Mouse (Mus musculus) left cerebral cortex, adult 9 months (tissue): ENCODE measurements around the gene Gm10570.

Experiments used
- DNase-seq, 2 experiments: peaks; one replicate each; pipeline ENCODE4 v3.0.0; 2022; ENCODE audit warnings: low spot score in 2 of 2

Gene Gm10570

GRCm38 (mm10) chr4:130270611-130271347 is 37.7 kb downstream of the Gm10570 start:
- peak; percentile 15 to 63 for DNase-seq

GRCm38 (mm10) chr4:130270089-130270488 is 38.4 kb downstream of the Gm10570 start:
- peak; percentile 54 to 84 for DNase-seq

- no peak for DNase-seq
Measured at GRCm38 (mm10) chr4:130268736-130269135, 39.7 kb downstream of the Gm10570 start.

GRCm38 (mm10) chr4:130267069-130267468 is 41.4 kb downstream of the Gm10570 start:
- DNase-seq: no peak

- DNase-seq: no peak
Measured at GRCm38 (mm10) chr4:130266601-130267000, 41.9 kb downstream of the Gm10570 start.

- DNase-seq: peak in 1 of 2 experiments; percentile 69
Measured at GRCm38 (mm10) chr4:130264698-130265349, 43.6 kb downstream of the Gm10570 start.

GRCm38 (mm10) chr4:130264131-130264530 is 44.3 kb downstream of the Gm10570 start:
- DNase-seq: no peak

- no peak for DNase-seq
Measured at GRCm38 (mm10) chr4:130260406-130260805, 48.1 kb downstream of the Gm10570 start.
